Mouse (Mus musculus): Measurements from ENCODE around the gene Slc25a29. TPM values are rescaled to one million over a fixed set of nuclear protein-coding genes. Genes with fewer than 3 reads are reported as not detected.
"Not testable (repeated sequence)": the region's sequence is repeated elsewhere in the genome, so short reads cannot be mapped to it uniquely, and the experiment has no call there.

Slc25a29 gene
- total RNA-seq, 2 experiments from 2014 or later: 11.2 to 16.6 TPM

DNA sequence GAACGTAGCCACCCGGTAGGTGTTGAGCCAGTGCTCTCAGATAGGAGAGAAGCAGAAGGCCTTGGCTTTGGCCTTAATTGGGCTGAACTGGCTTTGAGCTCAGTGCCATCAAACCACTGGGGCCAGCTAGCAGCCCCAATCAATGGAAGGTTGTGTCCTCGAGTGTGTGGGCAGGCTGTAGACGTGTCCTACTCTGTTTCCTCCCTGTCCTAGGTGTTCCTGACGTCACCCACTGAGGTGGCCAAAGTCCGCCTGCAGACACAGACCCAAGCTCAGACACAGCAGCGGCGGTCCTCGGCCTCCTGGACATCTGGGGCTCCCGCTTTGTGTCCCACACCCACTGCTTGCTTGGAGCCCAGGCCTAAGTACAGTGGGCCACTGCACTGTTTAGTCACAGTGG, 19.4 kb upstream of the Slc25a29 start:
- intact Hi-C loops (cut with DNase I): no loop called here
- TF ChIP-seq CTCF (IDR thresholded peaks at IDR 0.05): no peak
- Histone ChIP-seq H3K27ac (no peak overlapping the region), H3K4me3 (no peak overlapping the region)
- no peak for DNase-seq (ENCODE audit: extremely low spot score in 1 of 2, low spot score in 2 of 2)

DNA sequence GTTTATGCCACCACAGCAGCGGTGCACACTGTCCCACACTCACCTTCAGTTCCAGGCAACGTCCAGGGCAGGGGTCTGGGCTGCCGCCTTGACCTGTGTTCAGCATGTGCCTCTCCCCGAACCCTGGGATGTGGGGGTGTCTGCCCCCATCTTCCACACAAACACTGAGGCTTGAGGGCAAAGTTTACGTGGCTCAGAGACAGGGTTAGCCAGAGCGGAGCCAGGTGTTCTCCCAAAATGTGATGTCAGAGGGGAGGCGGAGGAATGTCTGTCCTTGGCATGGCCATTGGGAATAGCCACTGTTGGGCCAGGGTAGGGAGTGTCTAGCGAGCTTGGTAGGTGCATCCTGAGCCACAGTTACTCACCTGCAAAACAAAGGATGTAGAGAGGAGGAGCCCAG, 17.1 kb upstream of the Slc25a29 start:
- intact Hi-C loops (cut with DNase I): no loop called here
- Histone ChIP-seq H3K4me3 (no peak overlapping the region), H3K27ac (no peak overlapping the region)
- TF ChIP-seq CTCF (IDR thresholded peaks at IDR 0.05): no peak
- DNase-seq (ENCODE audit: extremely low spot score in 1 of 2, low spot score in 2 of 2): no peak

DNA sequence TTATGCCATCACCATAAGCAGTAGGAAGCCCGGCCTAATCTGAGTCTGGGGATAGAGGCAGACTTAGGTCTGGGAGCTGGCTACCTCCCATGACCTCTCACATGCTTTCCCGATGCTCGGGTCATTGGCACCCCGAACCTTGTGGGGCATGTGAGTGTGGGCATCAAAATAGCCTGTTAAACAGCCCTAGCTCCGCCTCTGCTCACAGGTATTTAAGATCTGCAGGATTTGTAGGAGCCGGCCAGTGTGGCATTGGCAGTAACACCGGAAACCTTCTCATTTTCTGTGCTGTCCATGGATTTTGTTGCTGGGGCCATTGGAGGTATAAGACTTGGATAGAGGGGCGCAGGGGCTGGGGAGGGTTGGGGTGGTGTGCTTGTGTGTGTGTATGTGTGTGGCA, 15.2 kb upstream of the Slc25a29 start:
- no peak for TF ChIP-seq CTCF (IDR thresholded peaks at IDR 0.05)
- Histone ChIP-seq H3K27ac (no peak overlapping the region), H3K4me3 (no peak overlapping the region)
- DNase-seq (ENCODE audit: extremely low spot score in 1 of 2, low spot score in 2 of 2): no peak
- intact Hi-C loops (cut with DNase I): no loop called here

DNA sequence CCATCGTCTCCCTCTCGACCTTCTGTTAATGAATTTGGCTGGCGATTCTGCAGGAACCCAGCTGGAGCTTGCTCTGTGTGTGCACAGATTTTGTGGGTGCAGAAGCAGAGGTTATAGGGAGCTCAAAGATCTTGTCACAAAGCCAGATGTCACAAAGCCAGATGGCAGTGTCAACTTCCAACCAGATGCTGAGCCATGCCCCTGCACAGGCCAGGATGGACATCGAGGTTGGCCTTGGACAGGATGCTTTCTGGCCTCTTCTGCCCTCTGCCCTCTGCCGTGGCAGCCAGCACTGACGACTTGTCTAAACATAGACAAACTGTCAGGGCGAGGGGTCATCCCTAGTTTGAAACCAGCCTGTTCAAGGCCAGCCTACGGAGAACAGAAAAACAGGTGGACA, 14.4 kb upstream of the Slc25a29 start:
- Histone ChIP-seq H3K27ac (no peak overlapping the region), H3K4me3 (no peak overlapping the region)
- TF ChIP-seq CTCF (IDR thresholded peaks at IDR 0.05): no peak
- intact Hi-C loops (cut with DNase I): no loop called here
- DNase-seq (ENCODE audit: extremely low spot score in 1 of 2, low spot score in 2 of 2): no peak

DNA sequence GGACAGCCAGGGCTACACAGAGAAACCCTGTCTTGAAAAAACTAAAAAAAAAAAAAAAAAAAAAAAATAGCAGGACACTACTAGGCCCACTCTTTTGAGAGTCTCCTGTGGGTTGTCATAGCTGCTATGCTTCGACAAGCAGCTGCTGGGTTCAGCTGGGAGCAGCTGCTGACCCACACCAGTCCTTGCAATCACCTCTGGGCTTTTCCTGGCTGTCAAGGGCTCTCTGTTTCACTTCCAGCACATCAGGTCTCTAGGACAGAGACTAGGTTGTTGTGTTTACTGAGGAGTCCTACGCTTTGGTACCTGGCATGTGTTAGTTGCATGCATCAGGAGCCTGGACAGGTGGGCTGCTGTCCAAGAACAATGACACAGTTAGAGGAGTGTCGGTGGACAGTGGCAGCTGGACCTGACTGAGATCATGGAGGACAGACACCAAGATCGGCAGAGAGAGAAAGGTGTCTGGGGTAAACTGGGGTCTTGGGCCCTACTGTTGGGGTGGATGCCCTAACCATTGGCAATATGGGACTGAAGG, 13.9 kb upstream of the Slc25a29 start:
- TF ChIP-seq CTCF (IDR thresholded peaks at IDR 0.05): no peak
- no peak for DNase-seq (ENCODE audit: extremely low spot score in 1 of 2, low spot score in 2 of 2)
- intact Hi-C loops (cut with DNase I): no loop called here
- H3K27ac ChIP-seq: no peak overlapping the region
- H3K4me3 ChIP-seq: no peak overlapping the region

DNA sequence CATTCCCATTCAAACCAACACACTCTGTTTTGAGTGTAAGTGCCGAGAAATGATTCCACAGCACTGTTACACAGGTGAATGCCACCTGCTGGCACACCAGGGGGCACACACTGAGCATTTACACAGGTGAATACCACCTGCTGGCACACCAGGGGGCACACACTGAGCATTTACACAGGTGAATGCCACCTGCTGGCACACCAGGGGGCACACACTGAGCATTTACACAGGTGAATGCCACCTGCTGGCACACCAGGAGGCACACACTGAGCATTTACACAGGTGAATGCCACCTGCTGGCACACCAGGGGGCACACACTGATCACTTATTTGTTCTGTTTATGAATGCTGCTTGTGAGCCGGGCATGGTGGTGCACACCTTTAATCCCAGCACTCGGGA, 12.3 kb upstream of the Slc25a29 start:
- H3K27ac ChIP-seq; DNase-seq (ENCODE audit: extremely low spot score in 1 of 2, low spot score in 2 of 2); intact Hi-C loops (cut with DNase I); H3K4me3 ChIP-seq: not testable (repeated sequence)

DNA sequence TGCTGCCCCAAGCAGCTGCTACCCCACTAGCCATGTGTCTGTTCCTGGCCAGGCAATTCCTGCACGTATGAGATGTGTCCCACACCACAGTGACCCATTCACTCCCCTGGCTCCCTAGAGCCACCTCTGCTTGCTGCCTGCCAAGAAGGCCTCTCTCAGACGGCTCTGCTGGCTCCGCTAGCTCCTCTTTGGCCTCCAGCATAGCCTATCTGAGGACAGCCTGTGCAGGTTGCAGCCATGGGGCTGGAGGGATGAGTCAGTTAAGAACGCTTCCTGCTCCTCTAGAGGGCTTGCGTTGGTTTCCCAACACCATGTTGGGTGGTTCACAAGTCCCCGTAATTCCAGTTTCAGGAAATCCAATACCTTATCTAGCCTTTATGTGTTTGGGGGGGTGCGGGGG, 7.0 kb upstream of the Slc25a29 start:
- no peak overlapping the region for H3K4me3 ChIP-seq
- no peak for TF ChIP-seq CTCF (IDR thresholded peaks at IDR 0.05)
- intact Hi-C loops (cut with DNase I): no loop called here
- no peak for DNase-seq (ENCODE audit: extremely low spot score in 1 of 2, low spot score in 2 of 2)
- H3K27ac ChIP-seq: no peak overlapping the region

DNA sequence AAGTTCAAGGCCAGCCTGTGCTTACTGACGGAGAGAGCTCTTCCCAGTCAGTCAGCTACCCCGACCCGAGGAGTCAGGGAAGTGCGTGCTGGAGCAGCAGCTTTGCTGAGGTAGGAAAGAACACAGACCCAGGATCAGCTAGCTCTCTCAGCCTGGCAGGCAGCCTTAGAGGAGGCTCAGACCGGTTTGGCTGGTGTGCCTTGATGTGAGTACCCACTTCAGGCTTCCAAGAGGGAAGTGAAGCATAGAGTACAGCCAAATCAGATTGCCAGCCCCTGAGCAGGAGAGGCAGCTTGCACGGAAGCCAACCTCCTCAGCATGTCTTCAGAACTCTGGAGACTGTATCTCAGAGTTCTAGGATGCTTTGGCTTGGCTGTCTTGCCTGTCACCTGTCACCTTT, 5.5 kb upstream of the Slc25a29 start:
- Histone ChIP-seq H3K4me3 (no peak overlapping the region), H3K27ac (no peak overlapping the region)
- intact Hi-C loops (cut with DNase I): no loop called here
- no peak for TF ChIP-seq CTCF (IDR thresholded peaks at IDR 0.05)
- DNase-seq (ENCODE audit: extremely low spot score in 1 of 2, low spot score in 2 of 2): no peak

DNA sequence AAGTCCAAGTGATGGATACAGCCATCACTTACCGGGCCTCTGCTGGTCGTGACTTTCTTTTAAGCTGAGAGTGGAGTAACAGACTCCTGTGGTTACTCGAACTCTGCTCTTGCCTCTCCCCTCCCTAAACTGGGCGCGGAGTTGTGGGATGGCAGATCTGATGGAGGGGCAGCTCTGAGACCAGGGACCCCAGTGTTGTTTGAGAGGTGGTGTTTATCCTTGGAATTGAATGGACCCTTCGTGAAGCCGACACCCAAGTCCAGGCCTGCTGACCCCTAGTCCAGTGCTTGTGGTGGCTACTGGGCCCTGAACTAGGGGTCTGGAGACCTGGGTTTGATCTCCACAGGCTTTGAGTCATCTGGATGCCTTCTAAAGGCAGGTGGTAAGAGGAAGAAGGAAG, 1.0 kb upstream of the Slc25a29 start:
- no peak for TF ChIP-seq CTCF (IDR thresholded peaks at IDR 0.05)
- peak overlapping the region; percentile 83 for H3K27ac ChIP-seq
- no peak for DNase-seq (ENCODE audit: extremely low spot score in 1 of 2, low spot score in 2 of 2)
- H3K4me3 ChIP-seq: peak overlapping the region; percentile 93
- intact Hi-C loops (cut with DNase I): no loop called here

DNA sequence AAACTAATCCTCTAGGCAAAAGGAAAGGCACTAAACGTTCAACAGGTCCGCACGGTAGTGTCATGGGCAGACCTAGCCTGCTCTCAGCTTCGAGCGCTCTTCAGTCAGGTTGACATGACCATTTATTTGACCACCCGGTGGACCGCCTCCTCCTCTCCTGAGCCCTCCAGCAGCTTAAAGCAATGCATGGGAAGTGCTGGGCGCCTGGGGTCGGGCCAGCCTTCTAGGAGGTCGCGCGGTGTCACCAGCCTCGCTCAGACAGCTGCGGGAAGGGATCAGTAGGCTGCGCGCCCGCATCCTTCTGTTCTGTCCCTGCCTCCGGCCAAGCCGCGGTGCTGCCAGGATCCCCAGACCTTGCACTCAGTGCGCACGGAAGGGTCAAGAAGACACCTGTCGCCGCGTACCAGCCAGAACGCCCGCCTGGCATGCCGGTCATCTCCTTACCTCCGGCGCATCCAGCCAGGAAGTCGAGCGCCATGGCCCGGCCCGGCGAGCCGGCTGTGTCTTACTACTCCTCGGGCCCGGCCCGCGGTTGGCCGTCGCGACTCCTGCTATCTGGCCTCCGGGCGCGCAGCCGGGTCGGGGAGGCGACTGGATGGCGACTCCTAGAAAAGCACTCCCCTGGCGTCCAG, 359 bp downstream of the Slc25a29 start:
- DNase-seq (ENCODE audit: extremely low spot score in 1 of 2, low spot score in 2 of 2): peak in 1 of 2 experiments; percentile 34
- intact Hi-C loops (cut with DNase I): loop anchor here (2.0 kb wide), 1 partner anchor 41 kb away; no protein-coding TSS in a partner anchor
- TF ChIP-seq CTCF (IDR thresholded peaks at IDR 0.05): no peak

DNA sequence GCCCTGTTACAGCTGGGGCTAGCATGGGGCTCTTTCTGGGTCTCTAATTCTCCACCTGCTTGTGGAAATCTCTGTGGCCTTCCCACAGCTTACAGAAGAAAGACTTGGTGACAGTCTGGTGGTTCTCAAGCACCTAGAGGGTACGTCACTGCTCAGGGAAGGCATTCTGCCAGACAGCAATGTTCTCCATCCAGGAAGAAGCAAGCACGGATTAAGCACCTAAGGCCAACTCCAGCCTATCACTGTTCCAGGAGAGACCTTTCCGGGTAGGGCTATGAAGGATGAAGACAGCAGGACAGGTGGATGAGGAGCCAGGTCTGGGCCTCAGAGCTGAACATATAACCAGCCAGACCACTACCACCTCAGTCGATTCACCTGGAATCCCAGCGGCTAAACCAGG, 897 bp downstream of the Slc25a29 start:
- Histone ChIP-seq H3K27ac (peak overlapping the region; percentile 84; the same call in 1 of the 2 replicates), H3K4me3 (peak overlapping the region; percentile 93)
- no peak for DNase-seq (ENCODE audit: extremely low spot score in 1 of 2, low spot score in 2 of 2)
- intact Hi-C loops (cut with DNase I): loop anchor here (2.0 kb wide), 1 partner anchor 40 kb away; no protein-coding TSS in a partner anchor
- no peak for TF ChIP-seq CTCF (IDR thresholded peaks at IDR 0.05)

More for the DNA sequence above, 359 bp downstream of the Slc25a29 start:
- peak overlapping the region; percentile 93 for H3K4me3 ChIP-seq
- H3K27ac ChIP-seq: peak overlapping the region; percentile 84

DNA sequence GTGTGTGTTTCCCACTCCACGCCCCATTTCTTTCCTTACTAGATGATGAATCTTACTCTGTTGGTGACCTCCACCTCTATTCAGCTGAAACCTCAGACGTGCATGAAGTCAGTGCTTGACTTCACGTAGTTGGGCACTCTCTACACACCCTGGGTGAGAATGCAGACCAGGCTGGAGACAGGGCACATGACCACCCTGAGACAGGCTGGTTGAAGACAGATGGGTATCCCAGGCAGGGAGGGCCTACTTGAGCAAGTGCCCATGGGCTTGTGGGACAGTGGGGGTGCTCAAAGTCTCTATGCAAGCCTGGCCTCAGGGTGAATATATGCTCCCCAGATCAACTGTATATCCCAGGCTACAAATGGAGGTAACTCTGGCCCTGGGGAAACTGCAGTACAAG, 1.3 kb downstream of the Slc25a29 start:
- no peak for TF ChIP-seq CTCF (IDR thresholded peaks at IDR 0.05)
- no peak for DNase-seq (ENCODE audit: extremely low spot score in 1 of 2, low spot score in 2 of 2)
- Histone ChIP-seq H3K27ac (no peak overlapping the region), H3K4me3 (peak overlapping the region; percentile 93; the same call in 1 of the 2 replicates)
- intact Hi-C loops (cut with DNase I): loop anchor here (2.0 kb wide), 1 partner anchor 40 kb away; no protein-coding TSS in a partner anchor

DNA sequence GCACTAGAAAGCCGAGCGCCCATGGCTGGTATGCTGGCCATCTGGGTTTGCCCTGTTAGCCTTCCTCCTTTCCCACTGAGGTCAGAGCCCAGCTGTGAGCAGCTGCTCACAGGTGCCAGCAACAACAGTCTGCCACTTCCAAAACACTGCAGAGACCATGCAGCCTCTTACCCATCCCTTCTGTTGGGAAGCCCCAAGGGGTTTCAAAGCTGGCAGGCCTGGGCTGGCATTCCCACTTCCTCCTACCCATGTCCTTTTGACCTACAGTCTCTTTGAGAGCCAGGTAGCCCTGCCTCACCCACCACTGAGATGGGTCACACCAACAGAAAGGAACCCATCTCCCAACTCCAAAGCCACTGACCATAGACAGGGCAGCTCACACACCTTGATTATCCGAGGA, 2.3 kb downstream of the Slc25a29 start:
- intact Hi-C loops (cut with DNase I): loop anchor here (1.0 kb wide), 1 partner anchor 21 kb away; no protein-coding TSS in a partner anchor
- no peak for TF ChIP-seq CTCF (IDR thresholded peaks at IDR 0.05)
- no peak for DNase-seq (ENCODE audit: extremely low spot score in 1 of 2, low spot score in 2 of 2)
- Histone ChIP-seq H3K27ac (peak overlapping the region; percentile 61; the same call in 1 of the 2 replicates), H3K4me3 (no peak overlapping the region)

All from left cerebral cortex, adult 2 months (tissue).